Mouse (Mus musculus) limb, embryonic 13.5 days (tissue): ENCODE measurements around the gene Apol9b. TPM values are rescaled to one million over a fixed set of nuclear protein-coding genes. Genes with fewer than 3 reads are reported as not detected.
"Not testable (repeated sequence)": the region's sequence is repeated elsewhere in the genome, so short reads cannot be mapped to it uniquely, and the experiment has no call there.

Experiments used
- ATAC-seq: fragments of 200-750 bp; cut with Nextera tagmentation; 2 replicates; pipeline ENCODE4 v1.8.0; 2017; ENCODE audit warnings: low read depth, moderate number of reproducible peaks, moderate TSS enrichment; ENCODE audit not compliant: low FRiP score
- H3K27ac ChIP-seq: fragments of 300-500 bp; sonication (generic); 2 replicates; pipeline ENCODE4 v1.5.1; 2015; ENCODE audit warnings: inconsistent platforms, mild to moderate bottlenecking, moderate library complexity
- H3K27me3 ChIP-seq: fragments of 300-500 bp; sonication (generic); 2 replicates; pipeline ENCODE4 v1.6.1; 2015; ENCODE audit warnings: mild to moderate bottlenecking, inconsistent platforms
- H3K36me3 ChIP-seq: fragments of 300-500 bp; sonication (generic); 2 replicates; pipeline ENCODE4 v1.6.1; 2015; ENCODE audit warnings: inconsistent platforms, mild to moderate bottlenecking, moderate library complexity
- H3K4me1 ChIP-seq: fragments of 300-500 bp; sonication (generic); 2 replicates; pipeline ENCODE4 v1.6.1; 2015; ENCODE audit warnings: inconsistent platforms
- H3K4me2 ChIP-seq: fragments of 300-500 bp; sonication (generic); replicated peaks from 2 replicates; pipeline ENCODE4 v1.6.1; 2015; ENCODE audit warnings: inconsistent platforms, mild to moderate bottlenecking, moderate library complexity
- H3K4me3 ChIP-seq: fragments of 300-500 bp; sonication (generic); 2 replicates; pipeline ENCODE4 v1.5.1; 2015; ENCODE audit warnings: moderate library complexity, mild to moderate bottlenecking, inconsistent platforms
- H3K9ac ChIP-seq: fragments of 300-500 bp; sonication (generic); 2 replicates; pipeline ENCODE4 v1.6.1; 2015; ENCODE audit warnings: mild to moderate bottlenecking, inconsistent platforms
- H3K9me3 ChIP-seq: fragments of 300-500 bp; sonication (generic); 2 replicates; pipeline ENCODE4 v1.6.1; 2016; ENCODE audit warnings: inconsistent platforms
- WGBS: fragments of 180-500 bp; shearing (Covaris S2); methylation state at CpG from one replicate; pipeline ENCODE4 v1.1.7; 2015; 5-methylcytosine and 5-hydroxymethylcytosine counted together
- polyA plus RNA-seq: library from polyadenylated mRNA; unstranded; fragments of >200 nt; fragmentation: Nextera tagmentation; extraction: Ambion mirVana; gene quantifications from 2 replicates; pipeline ENCODE4 v1.2.1, GENCODE M21; 2015

Gene Apol9b
- polyA plus RNA-seq = not detected in 2 replicates

DNA sequence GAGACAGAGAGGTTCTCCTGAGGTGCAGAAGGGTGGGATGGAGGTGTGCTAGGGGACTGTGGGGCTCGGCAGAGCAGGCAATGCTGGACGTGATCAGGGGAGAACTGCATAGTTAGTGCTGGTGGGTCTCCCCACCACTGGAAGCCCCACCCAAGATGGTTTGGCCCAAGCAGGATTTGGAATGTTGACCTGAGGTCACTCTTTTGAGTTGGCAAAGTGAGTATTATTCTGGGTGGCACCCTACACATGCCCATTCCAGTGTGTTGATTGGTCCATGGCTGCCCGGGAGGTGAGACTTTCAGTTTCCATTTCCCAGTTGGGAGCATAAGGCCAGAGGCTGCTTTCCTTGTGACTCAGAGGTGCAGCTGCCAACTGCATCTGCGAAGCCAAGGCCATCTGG, at the start of gene Apol9b:
TSS of gene Apol9b (plus strand) at position 301 of the 400 bp plus-strand sequence.
- not testable (repeated sequence) for H3K9ac ChIP-seq, H3K9me3 ChIP-seq, H3K4me3 ChIP-seq, H3K4me2 ChIP-seq, ATAC-seq, H3K4me1 ChIP-seq, H3K27ac ChIP-seq, H3K27me3 ChIP-seq, H3K36me3 ChIP-seq
- WGBS = 85% methylated on average over 2 of the region's 4 CpGs

DNA sequence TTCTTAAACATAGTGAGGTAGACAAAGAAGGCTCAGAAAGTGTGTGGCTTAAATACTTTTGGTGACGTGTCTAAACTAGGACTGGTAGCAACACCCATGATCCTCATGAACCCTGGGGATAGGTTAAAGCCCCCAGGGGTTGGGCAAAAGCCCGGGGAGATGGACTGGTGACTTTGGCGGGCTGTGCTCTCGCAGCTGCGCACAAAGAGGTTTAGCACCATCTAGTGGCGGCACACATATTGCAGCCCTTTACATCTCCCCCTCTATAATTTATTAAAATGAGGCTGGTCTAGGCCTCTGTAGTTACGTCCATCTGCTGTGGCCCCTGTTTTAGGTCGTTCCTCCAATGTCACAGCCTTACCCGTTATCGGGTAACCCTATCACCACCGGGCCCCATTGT, 44.9 kb upstream of the Apol9b start:
- H3K27me3 ChIP-seq, H3K27ac ChIP-seq, H3K4me1 ChIP-seq, H3K9ac ChIP-seq, H3K9me3 ChIP-seq, ATAC-seq, H3K4me3 ChIP-seq, H3K4me2 ChIP-seq, H3K36me3 ChIP-seq: not testable (repeated sequence)
- 25% methylated on average over 11 of the region's 11 CpGs for WGBS

DNA sequence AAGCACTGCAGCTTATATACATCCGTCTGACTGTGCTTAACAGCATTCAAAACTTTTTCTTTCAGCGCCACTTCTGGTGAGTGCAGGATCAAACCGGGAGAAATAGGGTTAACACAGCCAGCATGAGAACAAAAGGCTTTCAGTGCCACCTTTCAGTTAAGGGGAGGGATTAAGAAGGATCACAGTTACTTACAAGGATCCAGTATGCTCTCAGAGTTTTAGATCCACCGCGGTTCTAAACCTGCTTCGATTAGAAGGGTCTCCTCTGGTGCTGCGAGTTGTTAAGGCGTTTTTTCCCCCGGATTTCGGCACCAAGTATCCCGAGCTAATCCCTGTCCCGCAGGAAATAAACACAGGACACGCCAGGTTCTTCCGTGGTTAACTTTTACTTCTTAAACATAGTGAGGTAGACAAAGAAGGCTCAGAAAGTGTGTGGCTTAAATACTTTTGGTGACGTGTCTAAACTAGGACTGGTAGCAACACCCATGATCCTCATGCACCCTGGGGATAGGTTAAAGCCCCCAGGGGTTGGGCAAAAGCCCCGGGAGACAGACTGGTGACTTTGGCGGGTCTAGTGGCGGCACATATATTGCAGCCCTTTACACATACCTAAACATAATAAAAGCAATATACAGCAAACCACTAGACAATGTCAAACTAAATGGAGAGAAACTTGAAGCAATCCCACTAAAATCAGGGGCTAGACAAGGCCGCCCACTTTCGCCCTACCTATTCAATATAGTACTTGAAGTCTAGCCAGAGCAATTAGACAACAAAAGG, 37.1 kb upstream of the Apol9b start:
- H3K27me3 ChIP-seq, H3K4me1 ChIP-seq, H3K27ac ChIP-seq, H3K36me3 ChIP-seq, H3K9me3 ChIP-seq, ATAC-seq: not testable (repeated sequence)
- peak overlapping the region; percentile 33 for H3K4me3 ChIP-seq
- 7% methylated on average over 19 of the region's 20 CpGs for WGBS
- H3K4me2 ChIP-seq = peak overlapping the region; percentile 59
- peak overlapping the region; percentile 45; the same call in 1 of the 2 replicates for H3K9ac ChIP-seq

DNA sequence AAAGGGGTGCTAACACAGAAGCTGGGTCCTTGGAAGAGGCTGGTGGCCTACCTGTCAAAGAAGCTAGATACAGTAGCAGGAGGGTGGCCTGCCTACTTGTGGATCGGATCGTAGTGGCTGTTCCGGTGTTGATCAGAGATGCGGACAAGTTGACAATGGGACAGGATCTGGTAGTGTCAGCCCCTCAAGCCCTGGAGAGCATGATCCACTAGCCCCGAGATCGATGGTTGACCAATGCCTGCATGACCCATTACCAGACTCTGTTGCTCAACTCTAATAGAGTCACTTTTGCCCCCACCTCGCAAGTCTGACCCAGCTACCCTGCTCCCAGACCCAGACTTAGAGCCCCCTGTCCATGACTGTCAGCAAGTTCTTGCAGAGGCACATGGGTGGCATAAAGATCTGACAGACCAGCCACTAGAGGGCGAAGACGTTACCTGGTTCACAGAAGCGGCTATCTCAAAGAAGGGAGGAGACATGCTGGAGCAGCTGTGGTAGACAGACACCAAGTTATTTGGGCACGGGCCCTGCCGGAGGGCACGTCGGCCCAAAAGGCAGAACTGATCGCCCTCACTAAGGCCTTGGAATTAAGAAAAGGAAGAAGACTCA, 34.0 kb upstream of the Apol9b start:
- H3K27ac ChIP-seq, ATAC-seq, H3K27me3 ChIP-seq, H3K36me3 ChIP-seq, H3K4me1 ChIP-seq, H3K9me3 ChIP-seq, H3K4me3 ChIP-seq, H3K4me2 ChIP-seq, H3K9ac ChIP-seq: not testable (repeated sequence)
- WGBS = 49% methylated on average over 13 of the region's 15 CpGs

DNA sequence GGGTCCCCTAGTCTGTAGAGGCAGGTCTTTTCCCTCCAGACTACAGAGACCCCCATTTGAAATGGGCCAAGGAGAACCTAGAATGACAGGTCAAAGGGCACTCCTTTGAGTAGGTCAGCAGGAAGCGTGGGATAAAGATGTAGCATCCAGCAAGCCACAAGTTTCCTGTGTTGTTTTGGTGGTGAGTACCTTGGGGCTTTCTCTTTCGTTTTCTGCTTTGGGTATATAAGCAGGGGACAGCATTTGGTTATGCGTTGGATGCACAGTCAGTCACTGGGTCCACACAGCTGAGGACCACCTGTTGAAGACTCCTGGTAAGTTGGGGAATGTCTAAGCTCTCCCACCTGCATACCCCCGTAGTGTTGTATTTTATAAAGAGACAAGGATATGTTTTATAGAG, 30.2 kb upstream of the Apol9b start, which contains the start of gene Apol7e:
TSS of gene Apol7e (plus strand) at position 202 of the 400 bp plus-strand sequence.
- not testable (repeated sequence) for H3K27me3 ChIP-seq, H3K36me3 ChIP-seq, H3K9me3 ChIP-seq, H3K4me2 ChIP-seq, H3K4me1 ChIP-seq, H3K9ac ChIP-seq, H3K27ac ChIP-seq, H3K4me3 ChIP-seq, ATAC-seq
- WGBS = 80% methylated on average over 4 of the region's 4 CpGs

DNA sequence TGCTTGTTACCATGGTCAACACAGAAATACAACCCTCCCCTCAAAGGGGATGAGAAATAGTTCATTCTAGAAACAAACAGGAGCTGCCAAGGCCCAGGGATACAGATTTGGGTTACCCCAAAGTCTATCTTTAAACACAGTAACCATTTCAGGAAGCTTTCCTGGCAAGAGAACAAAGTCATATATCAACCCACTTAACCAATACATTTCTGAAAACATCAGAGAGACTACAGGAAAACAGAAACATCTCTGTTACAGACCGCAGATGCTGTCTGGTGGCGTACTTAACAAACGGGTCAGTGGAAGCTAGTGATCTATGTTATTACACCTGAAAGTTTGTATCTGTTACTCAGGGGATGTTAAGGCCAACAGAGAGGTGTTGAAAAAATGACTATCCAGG, 23.5 kb upstream of the Apol9b start:
- H3K4me1 ChIP-seq, ATAC-seq, H3K27ac ChIP-seq, H3K36me3 ChIP-seq, H3K4me3 ChIP-seq, H3K4me2 ChIP-seq, H3K9ac ChIP-seq, H3K27me3 ChIP-seq, H3K9me3 ChIP-seq: not testable (repeated sequence)
- WGBS = 89% methylated on average over 3 of the region's 3 CpGs

DNA sequence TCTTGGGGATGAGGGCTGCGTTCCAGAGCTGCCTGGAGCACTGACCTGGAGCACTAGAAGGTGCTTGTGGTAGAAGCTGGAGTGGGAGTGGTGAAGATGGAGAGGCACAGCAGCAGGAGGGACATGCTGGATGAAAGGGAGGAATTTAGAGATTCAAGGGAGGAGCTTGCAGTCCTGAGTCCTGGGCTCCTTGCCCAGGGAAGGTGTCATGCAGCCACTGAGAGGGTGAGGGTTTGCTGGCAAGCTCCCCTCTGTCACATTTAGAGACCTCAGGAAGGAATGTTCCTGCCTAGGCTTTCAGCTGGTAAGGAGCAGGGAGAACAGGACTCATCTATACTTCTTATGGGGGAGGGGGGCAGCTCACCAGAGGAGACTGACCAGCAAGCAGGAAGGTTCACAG, 19.9 kb upstream of the Apol9b start:
- H3K9me3 ChIP-seq, H3K4me2 ChIP-seq, H3K27ac ChIP-seq, H3K4me1 ChIP-seq, H3K27me3 ChIP-seq, ATAC-seq, H3K9ac ChIP-seq, H3K4me3 ChIP-seq, H3K36me3 ChIP-seq: not testable (repeated sequence)
- no CpG with 5 or more reads among the region's 1 CpGs for WGBS

DNA sequence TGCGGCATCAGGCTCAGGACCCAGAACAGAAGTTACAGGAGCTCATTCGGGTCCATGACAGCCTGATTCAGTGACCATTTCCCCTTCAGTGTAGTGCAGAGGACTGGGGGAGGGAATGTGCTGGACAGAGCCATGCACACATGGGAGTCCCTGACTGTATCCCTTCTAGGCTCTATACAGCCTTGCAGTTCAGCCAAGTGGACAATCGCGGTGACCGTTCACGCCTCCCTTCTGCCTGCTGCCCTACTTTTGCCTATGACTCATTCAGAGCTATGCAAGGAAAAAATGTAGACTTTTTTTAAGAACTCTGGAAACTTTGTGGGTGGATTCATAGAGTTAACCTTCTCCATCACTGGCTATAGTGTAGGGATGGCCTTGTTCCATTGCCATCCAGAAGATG, 10.6 kb upstream of the Apol9b start:
- not testable (repeated sequence) for H3K9ac ChIP-seq, H3K4me2 ChIP-seq, H3K4me1 ChIP-seq, H3K27me3 ChIP-seq, H3K27ac ChIP-seq, H3K36me3 ChIP-seq, ATAC-seq, H3K4me3 ChIP-seq, H3K9me3 ChIP-seq
- WGBS = 75% methylated on average over 2 of the region's 6 CpGs

DNA sequence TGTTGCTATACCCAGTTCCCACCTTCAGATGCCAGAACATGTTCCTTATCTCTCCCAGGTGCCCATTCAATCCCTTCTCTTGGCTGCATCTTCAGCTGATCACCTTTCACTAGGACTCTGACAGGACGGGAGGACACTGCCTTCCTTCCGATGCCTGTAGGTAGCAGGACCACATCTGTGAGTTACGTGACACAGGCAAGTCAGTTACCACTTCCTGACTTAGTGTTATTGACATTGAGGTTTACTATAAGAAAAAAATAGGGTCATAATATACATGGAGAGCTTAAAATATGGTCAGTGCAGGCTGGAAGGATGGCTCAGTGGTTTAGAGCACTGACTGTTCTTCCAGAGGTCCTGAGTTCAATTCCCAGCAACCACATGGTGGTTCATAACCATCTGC, 7.3 kb upstream of the Apol9b start:
- H3K4me2 ChIP-seq, ATAC-seq, H3K9ac ChIP-seq, H3K36me3 ChIP-seq, H3K9me3 ChIP-seq, H3K27ac ChIP-seq, H3K27me3 ChIP-seq, H3K4me1 ChIP-seq, H3K4me3 ChIP-seq: not testable (repeated sequence)
- no CpG with 5 or more reads among the region's 3 CpGs for WGBS

DNA sequence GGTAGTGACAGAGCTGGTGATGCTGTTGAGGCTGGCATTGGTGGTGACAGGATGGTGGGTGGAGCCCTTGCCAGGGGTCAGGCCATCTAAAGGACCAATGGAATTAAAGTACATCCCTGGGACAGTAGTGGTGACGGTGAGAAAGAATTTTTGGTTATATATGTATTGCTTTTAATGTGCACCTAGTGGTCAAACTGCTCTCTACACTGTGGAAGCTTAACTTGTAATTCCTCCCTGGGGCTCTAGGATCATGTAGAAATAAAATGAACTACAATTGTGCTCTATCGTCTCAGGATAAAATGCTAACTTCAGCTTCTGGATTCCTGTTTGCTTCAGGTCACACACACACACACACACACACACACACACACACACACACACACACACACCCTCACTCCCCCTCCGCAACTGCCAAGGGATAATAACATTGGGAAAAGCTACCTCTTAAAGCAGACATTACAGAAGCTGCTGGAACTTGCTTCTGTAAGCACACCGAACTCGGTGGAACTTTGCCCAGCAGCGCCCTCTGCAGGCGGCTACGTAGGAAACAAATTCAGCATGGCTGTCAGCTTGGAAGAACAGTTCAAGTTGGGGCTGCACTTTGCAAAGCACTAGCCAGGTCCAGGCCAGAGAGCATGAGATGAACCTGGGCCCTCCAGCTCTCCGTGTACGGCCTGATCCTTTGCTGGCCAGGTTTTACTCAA, 4.5 kb upstream of the Apol9b start:
- not testable (repeated sequence) for H3K9ac ChIP-seq, H3K4me1 ChIP-seq, H3K9me3 ChIP-seq, H3K27me3 ChIP-seq, H3K36me3 ChIP-seq, H3K27ac ChIP-seq, H3K4me2 ChIP-seq, H3K4me3 ChIP-seq
- ATAC-seq = peak; percentile 36; the same call in 1 of the 2 replicates
- 17% methylated on average over 2 of the region's 10 CpGs for WGBS

DNA sequence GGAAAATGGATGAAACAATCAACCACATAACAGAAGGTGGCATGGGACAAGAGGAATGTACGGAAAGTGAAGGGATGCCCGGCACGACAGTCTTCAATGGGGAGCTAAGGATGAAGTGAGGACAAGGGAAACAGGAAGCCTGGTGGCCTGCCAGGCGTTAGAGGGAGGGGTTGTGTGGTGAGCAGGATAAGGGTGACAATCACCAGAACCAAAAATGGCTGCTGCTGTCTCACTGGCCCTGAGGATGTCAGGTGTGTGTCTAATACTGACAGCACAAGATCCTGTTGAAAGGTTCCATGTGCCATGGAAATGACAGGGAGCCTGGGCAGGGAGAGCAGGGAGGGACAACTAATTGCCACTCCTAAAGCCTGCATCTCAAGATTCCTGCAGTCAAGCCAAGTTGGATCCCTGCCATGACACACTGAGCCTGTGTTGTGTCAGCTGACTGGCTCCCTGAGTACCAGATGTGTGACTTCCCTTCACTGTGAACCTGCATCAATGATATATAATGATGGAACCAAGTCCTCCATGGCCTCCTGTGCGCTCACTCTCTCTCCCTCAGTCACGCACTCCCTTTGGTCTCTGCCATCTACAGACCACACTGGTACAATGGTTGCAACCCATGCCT, 3.3 kb upstream of the Apol9b start:
- H3K9ac ChIP-seq, ATAC-seq, H3K4me2 ChIP-seq, H3K9me3 ChIP-seq, H3K27me3 ChIP-seq, H3K4me1 ChIP-seq, H3K27ac ChIP-seq, H3K36me3 ChIP-seq, H3K4me3 ChIP-seq: not testable (repeated sequence)
- whole genome bisulfite sequencing = 70% methylated on average over 6 of the region's 6 CpGs

DNA sequence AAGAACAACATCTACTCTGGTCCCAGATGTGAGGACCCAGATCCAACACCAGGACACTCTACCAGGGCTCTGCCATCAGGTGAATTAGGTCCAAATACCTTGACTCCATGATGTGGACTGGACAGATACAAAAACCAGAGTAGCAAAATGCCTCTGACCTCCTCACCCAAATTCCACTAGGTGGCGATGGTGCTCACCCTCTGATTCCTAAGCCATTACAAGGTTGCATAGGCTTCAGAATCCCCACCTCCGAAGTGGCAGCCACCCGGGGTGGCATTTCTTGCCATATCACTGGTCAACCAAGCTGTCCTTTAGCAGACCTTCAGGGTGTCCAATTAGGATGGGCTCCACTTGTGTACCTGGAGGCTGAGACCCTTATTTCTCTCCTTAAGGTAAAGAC, 1.7 kb upstream of the Apol9b start:
- H3K9ac ChIP-seq, H3K4me1 ChIP-seq, H3K4me2 ChIP-seq, H3K27me3 ChIP-seq, H3K27ac ChIP-seq, H3K9me3 ChIP-seq, ATAC-seq, H3K36me3 ChIP-seq, H3K4me3 ChIP-seq: not testable (repeated sequence)
- WGBS = 7% methylated on average over 3 of the region's 3 CpGs
